In genomic region chr10:74415359-74415758, GRCm38 (mm10) we compare ENCODE assay signal across 13 mouse cellular contexts.
"Had no signal": no experiment of that assay in that cellular context is flagged by ENCODE, and none has a peak within 500 bp of the region (broad histone marks: within the 10 kb centered on the region; RNA-seq: fewer than 3 reads in every experiment).

No protein-coding gene starts in this region.

- H3K4me2 ChIP-seq: limb, embryonic 15.5 days; liver, embryonic 12.5 days; lung, embryonic 14.5 days; neural tube, embryonic 12.5 days had no signal

- DNase-seq: kidney, adult 9 months; lung, embryonic 14.5 days; lung, postnatal 10 days; lung, postnatal 4 days; midbrain, embryonic 14.5 days; right cerebral cortex, adult 18-20 months had no signal

- H3K4me1 ChIP-seq: limb, embryonic 15.5 days; liver, embryonic 12.5 days; midbrain, embryonic 10.5 days; neural tube, embryonic 12.5 days had no signal

- H3K4me3 ChIP-seq: limb, embryonic 15.5 days; liver, embryonic 12.5 days; midbrain, embryonic 10.5 days; myocyte; neural tube, embryonic 12.5 days had no signal

- H3K9me3 ChIP-seq: limb, embryonic 15.5 days; liver, embryonic 12.5 days; midbrain, embryonic 10.5 days; neural tube, embryonic 12.5 days had no signal

- H3K9ac ChIP-seq: limb, embryonic 15.5 days; liver, embryonic 12.5 days; lung, embryonic 14.5 days; neural tube, embryonic 12.5 days had no signal

- ATAC-seq: liver, embryonic 12.5 days had no signal

- H3K27me3 ChIP-seq: limb, embryonic 15.5 days; liver, embryonic 12.5 days; neural tube, embryonic 12.5 days had no signal

- H3K27ac ChIP-seq: kidney, postnatal 0 days; limb, embryonic 15.5 days; liver, embryonic 12.5 days; midbrain, embryonic 10.5 days; neural tube, embryonic 12.5 days; stomach, postnatal 0 days had no signal

- H3K36me3 ChIP-seq: limb, embryonic 15.5 days; liver, embryonic 12.5 days; midbrain, embryonic 10.5 days; neural tube, embryonic 12.5 days had no signal
